Mouse (Mus musculus): ENCODE results near the gene Myo1e.

DNA sequence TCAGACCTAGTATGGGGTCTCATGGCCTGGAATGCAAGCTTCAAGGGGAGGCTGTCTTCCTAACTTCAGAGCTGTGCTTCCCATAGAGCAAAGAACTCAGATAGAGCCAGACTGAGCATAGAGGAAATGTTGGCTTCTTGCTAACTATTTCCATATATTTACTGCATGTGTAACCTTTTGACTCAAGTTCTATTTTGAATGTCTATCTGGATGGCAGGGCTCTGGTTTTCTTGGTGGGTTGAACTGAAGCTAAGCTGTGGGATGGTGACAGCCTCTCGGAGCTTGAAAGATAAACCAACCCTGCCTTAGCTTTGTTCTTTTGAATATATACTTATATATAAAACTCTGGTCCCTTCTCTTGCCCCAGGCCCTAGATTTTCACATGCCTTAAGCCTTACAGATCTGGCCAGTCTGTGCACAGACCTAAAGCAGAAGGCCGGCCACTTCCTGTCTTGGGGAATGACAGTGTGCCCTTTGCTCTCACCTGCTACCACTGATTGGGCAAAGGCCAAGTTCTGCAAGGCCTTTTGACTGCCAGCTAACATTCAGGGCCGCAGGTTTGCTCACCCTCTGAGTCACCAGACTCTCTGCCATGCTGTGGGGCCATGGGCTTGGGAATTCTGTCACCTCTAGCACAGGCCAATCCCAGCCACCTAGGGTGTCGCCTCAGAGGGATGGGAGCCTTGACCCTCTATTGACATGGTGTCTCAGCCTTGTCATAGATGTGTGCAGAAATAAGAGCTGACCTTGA lies 35.1 kb downstream of the Myo1e start:
- TF ChIP-seq GATA1 (IDR thresholded peaks at IDR 0.05; ENCODE audit: borderline replicate concordance, low read length) (no peak), CTCF (IDR thresholded peaks at IDR 0.05; ENCODE audit: low read depth, low read length) (no peak), TAL1 (conservative IDR thresholded peaks at IDR 0.05; ENCODE audit: low read depth, low read length) (no peak)

Measured in G1E (cell line).